In the genomic region with DNA sequence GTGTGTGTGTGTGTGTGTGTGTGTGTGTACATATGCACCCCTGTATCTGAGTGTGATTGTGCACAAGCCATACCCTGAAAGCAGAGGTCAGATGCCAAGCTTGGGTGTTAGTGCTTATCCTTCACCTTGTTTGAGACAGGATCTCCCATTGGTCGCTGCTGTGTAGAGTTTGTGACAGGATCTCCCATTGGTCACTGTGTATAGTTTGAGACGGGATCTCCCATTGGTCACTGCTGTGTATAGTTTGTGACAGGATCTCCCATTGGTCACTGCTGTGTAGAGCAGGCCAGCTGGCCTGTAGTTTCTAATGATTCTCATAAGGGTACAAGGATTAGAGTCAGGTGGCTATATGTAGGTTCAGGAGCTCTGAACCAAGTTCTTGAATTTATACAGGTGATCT, we compare ENCODE assay signal across 13 mouse cellular contexts.
DNase-seq lines count a peak whose midpoint lies in the region; ATAC-seq and TF ChIP-seq lines count a peak whose summit lies in the region.
"Had no signal": no experiment of that assay in that cellular context is flagged by ENCODE, and none has a peak within 500 bp of the region (broad histone marks: within the 10 kb centered on the region; RNA-seq: fewer than 3 reads in every experiment).

No protein-coding gene starts in this region.

- DNase-seq in embryo, embryonic 10 days (ENCODE audit: low spot score) = peak; percentile 20
- no peak for DNase-seq in embryo, embryonic 9.5 days (ENCODE audit: extremely low spot score)
- no peak for DNase-seq in midbrain, postnatal 0 days (ENCODE audit: low spot score)
- peak; percentile 19 for DNase-seq in embryo, embryonic 11 days
- peak; percentile 5 for DNase-seq in skeletal muscle tissue, adult 2 months (ENCODE audit: low read depth, low spot score)
- no peak for DNase-seq in spleen, postnatal 36 days (ENCODE audit: low spot score in 2 of 2)
- DNase-seq in layer of hippocampus, adult 2 months (ENCODE audit: low spot score in 2 of 2) = no peak
- DNase-seq: kidney, postnatal 25 days; liver, embryonic 13.5 days; lung, postnatal 4 days had no signal

- H3K4me3 ChIP-seq in midbrain, embryonic 12.5 days = no peak overlapping the region
- H3K4me3 ChIP-seq in midbrain, postnatal 0 days (ENCODE audit: low read depth, low read length) = no peak overlapping the region
- H3K4me3 ChIP-seq in layer of hippocampus, adult 2 months = no peak overlapping the region
- H3K4me3 ChIP-seq: heart, embryonic 15.5 days; liver, embryonic 13.5 days; neural tube, embryonic 12.5 days had no signal

- no peaks in the 10 kb centered on the region for H3K27me3 ChIP-seq in midbrain, embryonic 12.5 days
- H3K27me3 ChIP-seq in midbrain, postnatal 0 days (ENCODE audit: insufficient read depth, low read length) = no peaks in the 10 kb centered on the region
- H3K27me3 ChIP-seq: heart, embryonic 15.5 days; liver, embryonic 13.5 days; neural tube, embryonic 12.5 days had no signal

- H3K4me1 ChIP-seq in midbrain, embryonic 12.5 days = no peaks in the 10 kb centered on the region
- no peaks in the 10 kb centered on the region for H3K4me1 ChIP-seq in midbrain, postnatal 0 days (ENCODE audit: insufficient read depth, low read length)
- H3K4me1 ChIP-seq: heart, embryonic 15.5 days; liver, embryonic 13.5 days; neural tube, embryonic 12.5 days had no signal

- H3K9me3 ChIP-seq in midbrain, embryonic 12.5 days = no peaks in the 10 kb centered on the region
- no peaks in the 10 kb centered on the region for H3K9me3 ChIP-seq in midbrain, postnatal 0 days (ENCODE audit: low read length)
- H3K9me3 ChIP-seq: heart, embryonic 15.5 days; liver, embryonic 13.5 days; neural tube, embryonic 12.5 days had no signal

- TF ChIP-seq CTCF in midbrain, postnatal 0 days (IDR thresholded peaks at IDR 0.05) = no peak
- no peak for TF ChIP-seq CTCF in layer of hippocampus, adult 2 months (conservative IDR thresholded peaks at IDR 0.05)

- H3K9ac ChIP-seq in midbrain, embryonic 12.5 days (replicated peaks) = no peak overlapping the region
- H3K9ac ChIP-seq in midbrain, postnatal 0 days (replicated peaks; ENCODE audit: low read length, poor library complexity, severe bottlenecking) = no peak overlapping the region
- H3K9ac ChIP-seq: heart, embryonic 15.5 days; liver, embryonic 13.5 days; neural tube, embryonic 12.5 days had no signal

- ATAC-seq in midbrain, embryonic 12.5 days (ENCODE audit: low FRiP score, low read depth) = peak; percentile 54; the same call in 1 of the 2 replicates
- no peak for ATAC-seq in midbrain, postnatal 0 days (ENCODE audit: low FRiP score)

- 83% methylated on average over 2 of the region's 2 CpGs for WGBS in midbrain, embryonic 12.5 days
- WGBS in midbrain, postnatal 0 days = 67% methylated on average over 2 of the region's 2 CpGs

- H3K27ac ChIP-seq in midbrain, embryonic 12.5 days (replicated peaks) = no peak overlapping the region
- H3K27ac ChIP-seq in midbrain, postnatal 0 days (ENCODE audit: low read depth, low read length) = no peak overlapping the region
- no peak overlapping the region for H3K27ac ChIP-seq in layer of hippocampus, adult 2 months
- H3K27ac ChIP-seq: heart, embryonic 15.5 days; liver, embryonic 13.5 days; neural tube, embryonic 12.5 days had no signal

- no peak overlapping the region for H3K4me2 ChIP-seq in midbrain, embryonic 12.5 days (replicated peaks)
- no peak overlapping the region for H3K4me2 ChIP-seq in midbrain, postnatal 0 days (ENCODE audit: low read depth, low read length, poor library complexity, severe bottlenecking)
- H3K4me2 ChIP-seq: heart, embryonic 15.5 days; liver, embryonic 13.5 days; neural tube, embryonic 12.5 days had no signal

- no peaks in the 10 kb centered on the region for H3K36me3 ChIP-seq in midbrain, embryonic 12.5 days
- H3K36me3 ChIP-seq in midbrain, postnatal 0 days (ENCODE audit: insufficient read depth, low read length) = no peaks in the 10 kb centered on the region
- H3K36me3 ChIP-seq: heart, embryonic 15.5 days; liver, embryonic 13.5 days; neural tube, embryonic 12.5 days had no signal

Comparison
In these comparisons a context has a peak if more than half of its experiments do, and no peak if none do; other contexts are left out.
1. DNase-seq: peak in embryo, embryonic 10 days (single experiment), embryo, embryonic 11 days (single experiment) and skeletal muscle tissue, adult 2 months (single experiment); none in embryo, embryonic 9.5 days (single experiment), midbrain, postnatal 0 days (single experiment), spleen, postnatal 36 days (0 of 2) and layer of hippocampus, adult 2 months (0 of 2).